In genomic region chr11:9190772-9191554, GRCm38 (mm10) we compare ENCODE assay signal across 13 mouse cellular contexts. TPM values are rescaled to one million over a fixed set of nuclear protein-coding genes. Genes with fewer than 3 reads are reported as not detected.
DNase-seq lines count a peak whose midpoint lies in the region; ATAC-seq and TF ChIP-seq lines count a peak whose summit lies in the region.
"Had no signal": no experiment of that assay in that cellular context is flagged by ENCODE, and none has a peak within 500 bp of the region (broad histone marks: within the 10 kb centered on the region; RNA-seq: fewer than 3 reads in every experiment).

No protein-coding gene starts in this region.

- peaks cover 5% of the 10 kb centered on the region for H3K27me3 ChIP-seq in forebrain, embryonic 10.5 days (ENCODE audit: poor library complexity, severe bottlenecking)
- H3K27me3 ChIP-seq in lung, postnatal 0 days (replicated peaks; ENCODE audit: insufficient read depth, low read length) = no peaks in the 10 kb centered on the region
- no peaks in the 10 kb centered on the region for H3K27me3 ChIP-seq in heart, adult 2 months (ENCODE audit: control insufficient read depth, insufficient read depth, low read length)

- H3K36me3 ChIP-seq in forebrain, embryonic 10.5 days (replicated peaks) = no peaks in the 10 kb centered on the region
- no peaks in the 10 kb centered on the region for H3K36me3 ChIP-seq in lung, postnatal 0 days (ENCODE audit: insufficient read depth, low read length)
- H3K36me3 ChIP-seq in heart, adult 2 months (ENCODE audit: control insufficient read depth, insufficient read depth, low read length) = no peaks in the 10 kb centered on the region

- H3K4me1 ChIP-seq in bone marrow, adult 2 months (ENCODE audit: control insufficient read depth, insufficient read depth, low read length) = no peaks in the 10 kb centered on the region; the same call in 1 of the 2 replicates
- peaks cover 13% of the 10 kb centered on the region for H3K4me1 ChIP-seq in forebrain, embryonic 10.5 days
- H3K4me1 ChIP-seq in lung, postnatal 0 days (ENCODE audit: insufficient read depth, low read depth, low read length) = no peaks in the 10 kb centered on the region
- H3K4me1 ChIP-seq in heart, adult 2 months (ENCODE audit: control insufficient read depth, insufficient read depth, low read length) = no peaks in the 10 kb centered on the region

- H3K4me3 ChIP-seq in bone marrow, adult 2 months (replicated peaks; ENCODE audit: control insufficient read depth, low read depth, low read length) = no peak overlapping the region
- H3K4me3 ChIP-seq in forebrain, embryonic 10.5 days = no peak overlapping the region
- H3K4me3 ChIP-seq in lung, postnatal 0 days (ENCODE audit: low read depth, low read length) = no peak overlapping the region
- no peak overlapping the region for H3K4me3 ChIP-seq in heart, adult 2 months

- 0 out of 2 replicates have a peak overlapping the region, but pooled peaks have one; percentile 19 for H3K4me2 ChIP-seq in lung, postnatal 0 days (replicated peaks; ENCODE audit: low read depth, low read length)

- DNase-seq in forebrain, embryonic 10.5 days (ENCODE audit: extremely low spot score, low spot score) = peak; percentile 46
- DNase-seq in kidney, adult 8-10 months = peak; percentile 74 to 83
- peak; percentile 46 for DNase-seq in lung, postnatal 0 days (ENCODE audit: low spot score)
- no peak for DNase-seq in MN1 (ENCODE audit: low spot score)
- no peak for DNase-seq in heart, postnatal 36 days
- DNase-seq in left cerebral cortex, postnatal 4 days = no peak
- DNase-seq in heart, adult 2 months = no peak
- DNase-seq: adrenal gland, postnatal 10 days; gastrocnemius, postnatal 36 days; layer of hippocampus, postnatal 36 days; thymus, adult 2 months had no signal

- peak; percentile 88 for ATAC-seq in lung, postnatal 0 days

- peak overlapping the region; percentile 83 for H3K27ac ChIP-seq in bone marrow, adult 2 months (ENCODE audit: control insufficient read depth, insufficient read depth, low read depth, low read length, poor library complexity)
- peak overlapping the region; percentile 62 for H3K27ac ChIP-seq in forebrain, embryonic 10.5 days
- H3K27ac ChIP-seq in lung, postnatal 0 days (ENCODE audit: low read length) = no peak overlapping the region
- H3K27ac ChIP-seq in heart, adult 2 months = no peak overlapping the region

- TF ChIP-seq CTCF in bone marrow, adult 2 months (IDR thresholded peaks at IDR 0.05; ENCODE audit: control insufficient read depth, insufficient read depth, low read length) = no peak
- TF ChIP-seq CTCF in lung, postnatal 0 days (IDR thresholded peaks at IDR 0.05) = no peak
- TF ChIP-seq CTCF in heart, adult 2 months (IDR thresholded peaks at IDR 0.05) = no peak

- no peak for TF ChIP-seq POLR2A in bone marrow, adult 2 months (IDR thresholded peaks at IDR 0.05; ENCODE audit: borderline replicate concordance, control insufficient read depth, low read depth, low read length)
- TF ChIP-seq POLR2A in heart, adult 2 months (IDR thresholded peaks at IDR 0.05; ENCODE audit: insufficient read depth, low read depth, low read length) = no peak

- no peaks in the 10 kb centered on the region for H3K79me2 ChIP-seq in heart, adult 2 months (replicated peaks; ENCODE audit: control insufficient read depth, insufficient read depth, low read length)

- 52% methylated on average over 11 of the region's 11 CpGs for WGBS in bone marrow, adult 2 months
- WGBS in forebrain, embryonic 10.5 days = 42% methylated on average over 10 of the region's 11 CpGs
- WGBS in lung, postnatal 0 days = 36% methylated on average over 10 of the region's 11 CpGs
- 44% methylated on average over 11 of the region's 11 CpGs for WGBS in heart, adult 2 months

- intact Hi-C loops in heart, postnatal 36 days (cut with DNase I) = no loop called here
- intact Hi-C loops in left cerebral cortex, postnatal 4 days (cut with DNase I) = no loop called here
- intact Hi-C loops in heart, adult 2 months (cut with DNase I) = no loop called here

- TF ChIP-seq EP300 in lung, postnatal 0 days (IDR thresholded peaks at IDR 0.05) = no peak
- no peak for TF ChIP-seq EP300 in heart, adult 2 months (IDR thresholded peaks at IDR 0.05; ENCODE audit: insufficient read depth, low read depth, low read length)

- H3K9me3 ChIP-seq in forebrain, embryonic 10.5 days = no peaks in the 10 kb centered on the region
- no peaks in the 10 kb centered on the region for H3K9me3 ChIP-seq in lung, postnatal 0 days (ENCODE audit: low read length)

- no peak overlapping the region for H3K9ac ChIP-seq in lung, postnatal 0 days (replicated peaks; ENCODE audit: low read depth)
- no peak overlapping the region for H3K9ac ChIP-seq in heart, adult 2 months (ENCODE audit: low read depth, low read length)

RNA-seq across cellular contexts. Expression of gene Abca13, which starts 0.8 kb away (rescaled TPM):
- polyA plus RNA-seq in bone marrow, adult 2 months (2011; ENCODE audit: insufficient read depth, insufficient read length, low replicate concordance, missing spikeins) = 0.61 and 9.4 TPM in 2 replicates
- 0.02 TPM in 2 replicates for polyA plus RNA-seq in forebrain, embryonic 10.5 days (2016; fragmentation: Nextera tagmentation; extraction: Ambion mirVana)
- 0.02 TPM in 2 replicates for polyA plus RNA-seq in lung, postnatal 0 days (2015; fragmentation: Nextera tagmentation; extraction: Ambion mirVana)
- total RNA-seq in heart, postnatal 36 days (2021) = not detected
- total RNA-seq in left cerebral cortex, postnatal 4 days (2021) = under 1 TPM; 0.10 to 0.30 TPM
- not detected for total RNA-seq in heart, adult 2 months (2021)
- 0.02 TPM in 1 of 2 replicates, not detected in the other for polyA plus RNA-seq in heart, adult 2 months (2012; rRNA removed)
- total RNA-seq: gastrocnemius, postnatal 36 days had no signal
- polyA plus RNA-seq: neural tube, embryonic 11.5 days had no signal

Comparison
In these comparisons a context has a peak if more than half of its experiments do, and no peak if none do; other contexts are left out.
1. H3K27ac ChIP-seq: peak in bone marrow, adult 2 months (single experiment) and forebrain, embryonic 10.5 days (single experiment); none in lung, postnatal 0 days (single experiment) and heart, adult 2 months (single experiment).
2. DNase-seq: peak in forebrain, embryonic 10.5 days (single experiment), kidney, adult 8-10 months (2 of 2) and lung, postnatal 0 days (single experiment); none in MN1 (single experiment), heart, postnatal 36 days (0 of 2), left cerebral cortex, postnatal 4 days (single experiment) and heart, adult 2 months (0 of 2).